Mouse (Mus musculus): ENCODE measurements around the gene Dap.

Dap gene

GRCm38 (mm10) chr15:31299258-31299917, 75.3 kb downstream of the Dap start:
- DNase-seq (ENCODE audit: low read depth, low spot score): no peak

GRCm38 (mm10) chr15:31302293-31302990, 78.3 kb downstream of the Dap start:
- DNase-seq (ENCODE audit: low read depth, low spot score): no peak

- DNase-seq (ENCODE audit: low read depth, low spot score): no peak
Measured at GRCm38 (mm10) chr15:31304302-31304701, 80.2 kb downstream of the Dap start.

- no peak for DNase-seq (ENCODE audit: low read depth, low spot score)
Measured at GRCm38 (mm10) chr15:31305181-31305580, 81.1 kb downstream of the Dap start.

- no peak for DNase-seq (ENCODE audit: low read depth, low spot score)
Measured at GRCm38 (mm10) chr15:31306726-31307125, 82.6 kb downstream of the Dap start.

- DNase-seq (ENCODE audit: low read depth, low spot score): peak; percentile 41
Measured at GRCm38 (mm10) chr15:31309526-31309925, 85.4 kb downstream of the Dap start.

- no peak for DNase-seq (ENCODE audit: low read depth, low spot score)
Measured at GRCm38 (mm10) chr15:31312001-31312400, 87.9 kb downstream of the Dap start.

- DNase-seq (ENCODE audit: low read depth, low spot score): peak; percentile 73
Measured at GRCm38 (mm10) chr15:31315630-31316231, 91.6 kb downstream of the Dap start.

- DNase-seq (ENCODE audit: low read depth, low spot score): no peak
Measured at GRCm38 (mm10) chr15:31317056-31317805, 93.1 kb downstream of the Dap start.

GRCm38 (mm10) chr15:31318158-31318955, 94.2 kb downstream of the Dap start:
- DNase-seq (ENCODE audit: low read depth, low spot score): no peak

- DNase-seq (ENCODE audit: low read depth, low spot score): no peak
Measured at GRCm38 (mm10) chr15:31319046-31319445, 94.9 kb downstream of the Dap start.

GRCm38 (mm10) chr15:31320598-31321377, 96.7 kb downstream of the Dap start:
- peak; percentile 66 for DNase-seq (ENCODE audit: low read depth, low spot score)

GRCm38 (mm10) chr15:31323684-31324083, 99.6 kb downstream of the Dap start:
- DNase-seq (ENCODE audit: low read depth, low spot score): peak; percentile 52

Data from A20 (cell line).